Mouse (Mus musculus): ENCODE measurements at regions not wholly inside any gene's neighbourhood (a gene's known extent, or its start where the extent isn't known, plus 50 kb on each side); places are given as distances from the start of the nearest gene placed in this dataset.
A peak's percentile ranks its signal among the peaks of the same experiment; 100 is the strongest.

- TF ChIP-seq POLR2A (IDR thresholded peaks at IDR 0.05; ENCODE audit: borderline replicate concordance, extremely low read depth, insufficient read depth, insufficient read length, poor library complexity, severe bottlenecking): no peak
- TF ChIP-seq CTCF (IDR thresholded peaks at IDR 0.05; ENCODE audit: borderline replicate concordance, extremely low read depth, insufficient read depth, insufficient read length): no peak
- no peak for DNase-seq (ENCODE audit: low read depth)
These were observed 313.3 kb downstream of the Zfp619 start for GRCm38 (mm10) chr7:39830831-39831230.

GRCm38 (mm10) chr7:39841988-39842387 is 324.4 kb downstream of the Zfp619 start:
- no peak for TF ChIP-seq CTCF (IDR thresholded peaks at IDR 0.05; ENCODE audit: borderline replicate concordance, extremely low read depth, insufficient read depth, insufficient read length)
- no peak for TF ChIP-seq POLR2A (IDR thresholded peaks at IDR 0.05; ENCODE audit: borderline replicate concordance, extremely low read depth, insufficient read depth, insufficient read length, poor library complexity, severe bottlenecking)

GRCm38 (mm10) chr7:39847914-39848782 is 330.6 kb downstream of the Zfp619 start:
- TF ChIP-seq CTCF (IDR thresholded peaks at IDR 0.05; ENCODE audit: borderline replicate concordance, extremely low read depth, insufficient read depth, insufficient read length) (peak; percentile 72; the same call in 1 of the 2 replicates), POLR2A (IDR thresholded peaks at IDR 0.05; ENCODE audit: borderline replicate concordance, extremely low read depth, insufficient read depth, insufficient read length, poor library complexity, severe bottlenecking) (no peak)
- peak; percentile 82 for DNase-seq (ENCODE audit: low read depth)

More at GRCm38 (mm10) chr7:39841988-39842387, 324.4 kb downstream of the Zfp619 start:
- DNase-seq (ENCODE audit: low read depth): no peak

- no peak for TF ChIP-seq POLR2A (IDR thresholded peaks at IDR 0.05; ENCODE audit: borderline replicate concordance, extremely low read depth, insufficient read depth, insufficient read length, poor library complexity, severe bottlenecking)
- DNase-seq (ENCODE audit: low read depth): no peak
These were observed 339.7 kb downstream of the Zfp619 start for GRCm38 (mm10) chr7:39857301-39857700.

GRCm38 (mm10) chr7:39862835-39863234 is 345.3 kb downstream of the Zfp619 start:
- TF ChIP-seq POLR2A (IDR thresholded peaks at IDR 0.05; ENCODE audit: borderline replicate concordance, extremely low read depth, insufficient read depth, insufficient read length, poor library complexity, severe bottlenecking) (no peak), CTCF (IDR thresholded peaks at IDR 0.05; ENCODE audit: borderline replicate concordance, extremely low read depth, insufficient read depth, insufficient read length) (no peak)
- no peak for DNase-seq (ENCODE audit: low read depth)

GRCm38 (mm10) chr7:39864130-39864529 is 346.6 kb downstream of the Zfp619 start:
- TF ChIP-seq POLR2A (IDR thresholded peaks at IDR 0.05; ENCODE audit: borderline replicate concordance, extremely low read depth, insufficient read depth, insufficient read length, poor library complexity, severe bottlenecking): no peak
- TF ChIP-seq CTCF (IDR thresholded peaks at IDR 0.05; ENCODE audit: borderline replicate concordance, extremely low read depth, insufficient read depth, insufficient read length): no peak
- no peak for DNase-seq (ENCODE audit: low read depth)

GRCm38 (mm10) chr7:39864781-39865180 is 347.2 kb downstream of the Zfp619 start:
- DNase-seq (ENCODE audit: low read depth): no peak
- TF ChIP-seq POLR2A (IDR thresholded peaks at IDR 0.05; ENCODE audit: borderline replicate concordance, extremely low read depth, insufficient read depth, insufficient read length, poor library complexity, severe bottlenecking) (no peak), CTCF (IDR thresholded peaks at IDR 0.05; ENCODE audit: borderline replicate concordance, extremely low read depth, insufficient read depth, insufficient read length) (no peak)

GRCm38 (mm10) chr7:39866674-39867428 is 349.3 kb downstream of the Zfp619 start:
- DNase-seq (ENCODE audit: low read depth): no peak
- TF ChIP-seq CTCF (IDR thresholded peaks at IDR 0.05; ENCODE audit: borderline replicate concordance, extremely low read depth, insufficient read depth, insufficient read length): 0 out of 2 replicates have a peak, but pooled peaks have one; percentile 6
- TF ChIP-seq POLR2A (IDR thresholded peaks at IDR 0.05; ENCODE audit: borderline replicate concordance, extremely low read depth, insufficient read depth, insufficient read length, poor library complexity, severe bottlenecking): no peak

- TF ChIP-seq CTCF (IDR thresholded peaks at IDR 0.05; ENCODE audit: borderline replicate concordance, extremely low read depth, insufficient read depth, insufficient read length): no peak
- TF ChIP-seq POLR2A (IDR thresholded peaks at IDR 0.05; ENCODE audit: borderline replicate concordance, extremely low read depth, insufficient read depth, insufficient read length, poor library complexity, severe bottlenecking): no peak
- peak; percentile 70 for DNase-seq (ENCODE audit: low read depth)
These were observed 349.9 kb downstream of the Zfp619 start for GRCm38 (mm10) chr7:39867451-39867850.

GRCm38 (mm10) chr7:39882113-39882512 is 364.5 kb downstream of the Zfp619 start:
- no peak for DNase-seq (ENCODE audit: low read depth)
- TF ChIP-seq CTCF (IDR thresholded peaks at IDR 0.05; ENCODE audit: borderline replicate concordance, extremely low read depth, insufficient read depth, insufficient read length) (no peak), POLR2A (IDR thresholded peaks at IDR 0.05; ENCODE audit: borderline replicate concordance, extremely low read depth, insufficient read depth, insufficient read length, poor library complexity, severe bottlenecking) (no peak)

- TF ChIP-seq CTCF (IDR thresholded peaks at IDR 0.05; ENCODE audit: borderline replicate concordance, extremely low read depth, insufficient read depth, insufficient read length): no peak
- no peak for TF ChIP-seq POLR2A (IDR thresholded peaks at IDR 0.05; ENCODE audit: borderline replicate concordance, extremely low read depth, insufficient read depth, insufficient read length, poor library complexity, severe bottlenecking)
- peak; percentile 70 for DNase-seq (ENCODE audit: low read depth)
These were observed 376.8 kb downstream of the Zfp619 start for GRCm38 (mm10) chr7:39894208-39894896.
